Mouse (Mus musculus) right cerebral cortex, postnatal 14 days (tissue): ENCODE measurements at regions not wholly inside any gene's neighbourhood (a gene's known extent, or its start where the extent isn't known, plus 50 kb on each side); places are given as distances from the start of the nearest gene placed in this dataset.

ENCODE experiments used
- DNase-seq: peaks from one replicate; pipeline ENCODE4 v3.0.0; 2022

- DNase-seq: no peak
Observed at GRCm38 (mm10) chr9:23064811-23065210, 158.1 kb upstream of the Bmper start.

- DNase-seq: no peak
Observed at GRCm38 (mm10) chr9:23068101-23068791, 154.6 kb upstream of the Bmper start.

GRCm38 (mm10) chr9:23069161-23069560, 153.7 kb upstream of the Bmper start:
- DNase-seq: no peak

GRCm38 (mm10) chr9:23071006-23071405, 151.9 kb upstream of the Bmper start:
- no peak for DNase-seq

- no peak for DNase-seq
Observed at GRCm38 (mm10) chr9:23072741-23073140, 150.1 kb upstream of the Bmper start.

- peak; percentile 60 for DNase-seq
Observed at GRCm38 (mm10) chr9:23083562-23083961, 139.3 kb upstream of the Bmper start.

GRCm38 (mm10) chr9:23089339-23089738, 133.5 kb upstream of the Bmper start:
- DNase-seq: no peak

- no peak for DNase-seq
Observed at GRCm38 (mm10) chr9:23097134-23097789, 125.6 kb upstream of the Bmper start.

GRCm38 (mm10) chr9:23101584-23101983, 121.3 kb upstream of the Bmper start:
- DNase-seq: no peak

GRCm38 (mm10) chr9:23101990-23102796, 120.7 kb upstream of the Bmper start:
- DNase-seq: peak; percentile 36

GRCm38 (mm10) chr9:23111500-23111899, 111.4 kb upstream of the Bmper start:
- no peak for DNase-seq

- no peak for DNase-seq
Observed at GRCm38 (mm10) chr9:23115026-23115425, 107.8 kb upstream of the Bmper start.

- DNase-seq: no peak
Observed at GRCm38 (mm10) chr9:23115540-23115939, 107.3 kb upstream of the Bmper start.

- DNase-seq: no peak
Observed at GRCm38 (mm10) chr9:23116311-23116710, 106.6 kb upstream of the Bmper start.

- no peak for DNase-seq
Observed at GRCm38 (mm10) chr9:23119811-23120210, 103.1 kb upstream of the Bmper start.

GRCm38 (mm10) chr9:23120814-23121213, 102.1 kb upstream of the Bmper start:
- no peak for DNase-seq

GRCm38 (mm10) chr9:23122524-23122923, 100.4 kb upstream of the Bmper start:
- no peak for DNase-seq

- DNase-seq: no peak
Observed at GRCm38 (mm10) chr9:23123452-23123851, 99.4 kb upstream of the Bmper start.

GRCm38 (mm10) chr9:23125761-23126704, 96.8 kb upstream of the Bmper start:
- no peak for DNase-seq

- DNase-seq: no peak
Observed at GRCm38 (mm10) chr9:23127338-23128017, 95.4 kb upstream of the Bmper start.

- DNase-seq: no peak
Observed at GRCm38 (mm10) chr9:23128018-23128369, 94.9 kb upstream of the Bmper start.

GRCm38 (mm10) chr9:23134006-23134405, 88.9 kb upstream of the Bmper start:
- no peak for DNase-seq
